Mouse (Mus musculus) liver, adult 2 months (tissue): ENCODE data around the gene Sv2a. TPM values are rescaled to one million over a fixed set of nuclear protein-coding genes. Genes with fewer than 3 reads are reported as not detected.
"Not testable (repeated sequence)": the region's sequence is repeated elsewhere in the genome, so short reads cannot be mapped to it uniquely, and the experiment has no call there.

Source experiments
- DNase-seq: peaks from one replicate; pipeline ENCODE4 v3.0.0-alpha.2; 2011; ENCODE audit warnings: low read depth, low spot score; ENCODE audit errors: extremely low read depth
- H3K27ac ChIP-seq: fragments of 200-500 bp; replicated peaks from 2 replicates; pipeline ENCODE4 v1.5.1; 2012; ENCODE audit warnings: low read depth, mild to moderate bottlenecking, control low read depth, inconsistent platforms, low read length; ENCODE audit not compliant: insufficient read depth
- H3K27me3 ChIP-seq: fragments of 200-500 bp; 2 replicates; pipeline ENCODE4 v1.6.1; 2012; ENCODE audit warnings: mild to moderate bottlenecking, moderate library complexity, low read length, inconsistent platforms; ENCODE audit not compliant: control insufficient read depth, insufficient read depth
- H3K36me3 ChIP-seq: fragments of 200-500 bp; 2 replicates; pipeline ENCODE4 v1.6.1; 2012; ENCODE audit warnings: low read length, inconsistent platforms; ENCODE audit not compliant: control insufficient read depth, insufficient read depth
- H3K4me1 ChIP-seq: fragments of 200-500 bp; 2 replicates; pipeline ENCODE4 v1.6.1; 2011; ENCODE audit warnings: low read length; ENCODE audit not compliant: control insufficient read depth, insufficient read depth
- H3K4me3 ChIP-seq: fragments of 200-500 bp; 2 replicates; pipeline ENCODE4 v1.5.1; 2011; ENCODE audit warnings: low read depth, mild to moderate bottlenecking, control low read depth, low read length, moderate library complexity; ENCODE audit not compliant: insufficient read depth
- H3K79me2 ChIP-seq: fragments of 200-500 bp; 2 replicates; pipeline ENCODE4 v1.6.1; 2012; ENCODE audit warnings: inconsistent platforms, mild to moderate bottlenecking, low read length, moderate library complexity; ENCODE audit not compliant: control insufficient read depth, insufficient read depth
- H3K9ac ChIP-seq: fragments of 200-500 bp; 2 replicates; pipeline ENCODE4 v1.6.1; 2012; ENCODE audit warnings: low read depth, mild to moderate bottlenecking, control low read depth, inconsistent platforms, low read length
- CTCF ChIP-seq: fragments of 200-500 bp; IDR thresholded peaks from 2 replicates; pipeline ENCODE4 v1.5.1; 2011; ENCODE audit warnings: low read depth, low read length, control low read depth
- POLR2A ChIP-seq: fragments of 200-500 bp; IDR thresholded peaks from 2 replicates; pipeline ENCODE4 v1.6.1; 2011; ENCODE audit warnings: low read length, control low read depth; ENCODE audit not compliant: insufficient read depth; ENCODE audit errors: extremely low read depth
- WGBS: fragments of 180-500 bp; shearing (Covaris S2); methylation state at CpG from one replicate; pipeline ENCODE4 v1.1.7; 2018; 5-methylcytosine and 5-hydroxymethylcytosine counted together
- polyA plus RNA-seq: library from polyadenylated mRNA; depleted of rRNA; stranded (reverse); fragments of >200 nt; gene quantifications from 2 replicates; pipeline ENCODE4 v1.2.3, GENCODE M21; 2012
- total RNA-seq: library from RNA; depleted of rRNA; stranded (reverse); fragments of >200 nt; gene quantifications from 2 replicates; pipeline ENCODE4 v1.2.3, GENCODE M21; 2014

The Sv2a gene
- total and polyA plus RNA-seq, 2 experiments = under 0.01 to 0.66 TPM

GRCm38 (mm10) chr3:96199731-96200130 lies 18.8 kb downstream of the Sv2a start:
- H3K79me2 ChIP-seq = no peaks in the 10 kb centered on the region
- 78% methylated on average over 2 of the region's 2 CpGs for WGBS
- H3K4me1 ChIP-seq = peaks cover 4% of the 10 kb centered on the region; the same call in 1 of the 2 replicates
- no peak overlapping the region for H3K27ac ChIP-seq
- no peaks in the 10 kb centered on the region for H3K36me3 ChIP-seq
- DNase-seq = no peak
- H3K9ac ChIP-seq = no peak overlapping the region
- H3K4me3 ChIP-seq = no peak overlapping the region
- TF ChIP-seq CTCF (no peak), POLR2A (no peak)
- no peaks in the 10 kb centered on the region for H3K27me3 ChIP-seq

- no peak for DNase-seq
- TF ChIP-seq POLR2A = no peak
- TF ChIP-seq CTCF = no peak
- Histone ChIP-seq H3K4me1 (peaks cover 3% of the 10 kb centered on the region), H3K27ac (no peak overlapping the region), H3K79me2 (no peaks in the 10 kb centered on the region), H3K36me3 (no peaks in the 10 kb centered on the region), H3K9ac (no peak overlapping the region), H3K27me3 (no peaks in the 10 kb centered on the region), H3K4me3 (no peak overlapping the region)
- WGBS = 81% methylated on average over 3 of the region's 3 CpGs
These were observed 26.9 kb downstream of the Sv2a start for GRCm38 (mm10) chr3:96207819-96208218.

DNA sequence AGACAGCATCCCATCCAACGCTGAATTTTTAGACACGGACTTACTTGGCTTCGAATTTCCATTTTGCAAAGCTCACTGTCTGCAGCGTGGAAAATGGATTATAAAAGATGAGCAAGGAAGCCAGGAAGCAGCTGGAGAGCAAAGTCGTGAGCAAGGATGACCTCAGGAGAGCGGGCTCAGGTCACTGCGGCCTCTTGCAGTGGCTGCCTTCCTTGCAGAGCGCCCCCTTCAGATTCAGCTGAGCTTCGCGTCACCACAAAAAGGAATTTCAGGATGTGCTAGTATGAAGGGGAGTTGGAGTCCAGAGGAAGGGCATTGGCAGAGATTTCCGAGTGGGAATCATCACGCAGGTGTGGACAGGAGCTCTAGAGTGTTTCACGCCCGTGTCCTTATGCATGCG lies 28.3 kb downstream of the Sv2a start:
- Histone ChIP-seq H3K4me3 (no peak overlapping the region), H3K27ac (no peak overlapping the region), H3K79me2 (no peaks in the 10 kb centered on the region), H3K9ac (no peak overlapping the region), H3K27me3 (no peaks in the 10 kb centered on the region), H3K36me3 (no peaks in the 10 kb centered on the region), H3K4me1 (peaks cover 3% of the 10 kb centered on the region)
- TF ChIP-seq POLR2A (no peak), CTCF (peak; percentile 43)
- no peak for DNase-seq
- 66% methylated on average over 15 of the region's 15 CpGs for WGBS

- DNase-seq = peak; percentile 55
- no peaks in the 10 kb centered on the region for H3K79me2 ChIP-seq
- WGBS = 0% methylated on average over 12 of the region's 12 CpGs
- TF ChIP-seq CTCF = no peak; the same call in 1 of the 2 replicates
- TF ChIP-seq POLR2A = no peak
- H3K4me1 ChIP-seq = peaks cover 13% of the 10 kb centered on the region
- peak overlapping the region; percentile 97 for H3K27ac ChIP-seq
- no peaks in the 10 kb centered on the region for H3K27me3 ChIP-seq
- H3K9ac ChIP-seq = peak overlapping the region; percentile 94
- H3K4me3 ChIP-seq = peak overlapping the region; percentile 58
- H3K36me3 ChIP-seq = no peaks in the 10 kb centered on the region
These were observed 38.3 kb downstream of the Sv2a start for GRCm38 (mm10) chr3:96219191-96219641.

DNA sequence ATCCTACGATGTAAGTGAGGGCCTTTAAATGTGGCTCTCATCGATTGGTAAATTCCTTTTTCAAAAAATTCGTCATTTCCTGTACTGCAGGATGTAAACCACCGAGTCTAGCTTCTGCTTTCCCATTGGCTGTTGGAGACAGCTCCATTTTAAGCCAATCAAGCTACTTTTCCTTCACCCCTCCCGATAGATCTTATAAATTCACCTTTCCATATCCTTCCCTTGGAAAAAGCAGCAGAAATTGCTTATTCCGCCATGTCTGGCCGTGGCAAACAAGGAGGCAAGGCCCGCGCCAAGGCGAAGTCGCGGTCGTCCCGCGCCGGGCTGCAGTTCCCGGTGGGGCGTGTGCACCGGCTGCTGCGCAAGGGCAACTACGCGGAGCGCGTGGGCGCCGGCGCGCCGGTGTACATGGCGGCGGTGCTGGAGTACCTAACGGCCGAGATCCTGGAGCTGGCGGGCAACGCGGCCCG lies 38.7 kb downstream of the Sv2a start, which contains the start of the genes Bola1 and Hist2h2ab:
TSS of gene Bola1 (minus strand) at position 49 of the 470 bp plus-strand sequence.
TSS of gene Hist2h2ab (plus strand) at position 205 of the 470 bp plus-strand sequence.
- WGBS = under 1% methylated on average over 37 of the region's 37 CpGs
- Histone ChIP-seq H3K27ac (peak within 1 kb of the TSS; percentile 97), H3K4me3 (peak within 1 kb of the TSS; percentile 85), H3K36me3 (no peaks in the 10 kb centered on the region), H3K4me1 (peaks cover 13% of the 10 kb centered on the region), H3K9ac (peak within 1 kb of the TSS; percentile 94), H3K27me3 (no peaks in the 10 kb centered on the region), H3K79me2 (no peaks in the 10 kb centered on the region)
- TF ChIP-seq CTCF = no peak
- TF ChIP-seq POLR2A = peak; percentile 53; the same call in 1 of the 2 replicates
- DNase-seq = peak; percentile 94

GRCm38 (mm10) chr3:96220131-96220764 lies 39.3 kb downstream of the Sv2a start:
- WGBS = under 1% methylated on average over 45 of the region's 47 CpGs
- DNase-seq, H3K36me3 ChIP-seq, H3K27me3 ChIP-seq, H3K79me2 ChIP-seq: not testable (repeated sequence)
- H3K27ac ChIP-seq = peak overlapping the region; percentile 97
- H3K9ac ChIP-seq = peak overlapping the region; percentile 93
- H3K4me1 ChIP-seq = peaks cover 13% of the 10 kb centered on the region
- H3K4me3 ChIP-seq = peak overlapping the region; percentile 85
